Mouse (Mus musculus): ENCODE results near the gene Coq4. TPM values are rescaled to one million over a fixed set of nuclear protein-coding genes. Genes with fewer than 3 reads are reported as not detected.

Gene Coq4
- 84.9 and 109 TPM in 2 replicates for polyA plus RNA-seq (2012; rRNA removed)

GRCm38 (mm10) chr2:29787104-29787917, at the start of gene Coq4:
Coq4 (plus strand) TSS chr2:29787493.

DNA sequence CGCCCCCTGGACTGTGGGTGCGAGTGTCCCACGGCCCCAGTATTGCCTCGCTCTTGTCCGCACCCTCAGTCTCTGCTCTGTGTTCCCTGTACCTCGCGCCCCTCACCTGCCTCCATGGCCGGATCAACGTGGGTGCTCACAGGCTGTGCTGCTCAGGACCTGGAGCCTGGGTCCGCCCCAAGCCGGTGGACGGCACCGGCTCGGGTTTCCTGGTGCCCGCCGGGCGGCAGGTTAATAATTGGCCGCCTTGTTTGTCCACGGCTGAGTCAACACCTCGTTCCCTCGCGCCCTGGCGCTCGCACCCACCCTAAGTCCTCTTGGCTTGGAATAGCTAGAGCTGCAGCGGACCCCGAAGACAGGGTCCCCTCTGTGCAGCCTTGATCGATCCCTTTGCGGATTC, 35.8 kb upstream of the Coq4 start, which contains the start of gene Gm13420:
Gene Gm13420 (minus strand): TSS at position 189 of the 400 bp plus-strand sequence.

GRCm38 (mm10) chr2:29787937-29788681, 816 bp downstream of the Coq4 start, which contains the start of gene Trub2:
Trub2 (minus strand) TSS chr2:29788502.

DNA sequence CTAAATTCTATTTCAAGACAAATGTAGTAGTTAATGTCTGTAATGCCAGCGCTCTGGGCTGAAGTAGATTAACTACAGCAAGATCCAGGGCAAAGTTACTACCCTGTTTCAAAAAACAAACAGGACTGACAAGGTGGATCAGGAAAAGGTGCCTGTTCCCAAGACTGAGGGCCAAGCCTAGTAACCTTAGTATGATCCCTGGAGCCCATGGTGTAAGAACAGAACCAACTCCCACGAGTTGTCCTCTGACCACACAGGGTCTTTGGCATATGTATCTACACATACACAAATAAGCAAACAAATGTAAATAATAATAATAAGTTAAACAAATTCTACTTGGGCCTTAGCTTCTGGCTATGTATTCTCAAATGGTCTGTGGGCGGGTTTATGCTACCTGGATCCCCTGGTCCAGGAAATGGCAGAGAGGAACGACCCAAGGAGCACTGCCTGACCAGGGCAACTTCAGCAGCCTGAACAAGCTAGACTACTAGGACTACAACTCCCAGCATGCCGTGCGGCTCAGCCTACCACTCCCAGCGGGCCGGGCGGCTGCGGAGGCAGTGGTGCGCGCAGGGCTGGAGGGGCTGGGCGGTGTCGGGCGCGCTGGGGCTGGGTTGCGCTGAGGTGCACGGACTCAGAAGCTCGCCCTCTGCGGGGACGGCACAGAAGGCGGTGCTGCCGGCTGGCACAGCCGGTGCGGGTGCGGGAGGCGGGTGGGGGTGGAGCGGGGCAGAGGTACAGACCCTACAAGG, 15.0 kb downstream of the Coq4 start, which contains the start of gene Slc27a4:
Gene Slc27a4 (plus strand): TSS at position 560 of the 752 bp plus-strand sequence.

GRCm38 (mm10) chr2:29820025-29820817, 32.9 kb downstream of the Coq4 start, which contains the start of gene Urm1:
Urm1 (plus strand) TSS chr2:29820075.

Other genes starting within 250 kb of the Coq4 start
- gene Rapgef1, start 167.8 kb upstream of the Coq4 start, polyA plus RNA-seq (2012; rRNA removed), result 60.2 and 63.8 TPM in 2 replicates
- gene Gm13420, start 35.8 kb upstream of the Coq4 start, polyA plus RNA-seq (2012; rRNA removed), result 0.25 and 0.34 TPM in 2 replicates
- gene Gm13547, start 28.2 kb upstream of the Coq4 start, polyA plus RNA-seq (2012; rRNA removed), result not detected in 2 replicates
- gene Trub2, start 1.0 kb downstream of the Coq4 start, polyA plus RNA-seq (2012; rRNA removed), result 35.5 and 42.4 TPM in 2 replicates
- 49.7 and 50.9 TPM in 2 replicates for gene Slc27a4, start 15.1 kb downstream of the Coq4 start, polyA plus RNA-seq (2012; rRNA removed)
- gene Urm1, start 32.6 kb downstream of the Coq4 start, polyA plus RNA-seq (2012; rRNA removed), result 46.1 and 64.2 TPM in 2 replicates
- gene Cercam, start 81.7 kb downstream of the Coq4 start, polyA plus RNA-seq (2012; rRNA removed), result 49.5 and 50.9 TPM in 2 replicates
- gene Odf2, start 101.7 kb downstream of the Coq4 start, polyA plus RNA-seq (2012; rRNA removed), result 37.0 and 37.3 TPM in 2 replicates
- 16.1 and 26.0 TPM in 2 replicates for gene Gle1, start 147.9 kb downstream of the Coq4 start, polyA plus RNA-seq (2012; rRNA removed)
- gene Sptan1, start 178.1 kb downstream of the Coq4 start, polyA plus RNA-seq (2012; rRNA removed), result 256 and 300 TPM in 2 replicates